Mouse (Mus musculus) brain, embryonic 14.5 days (tissue): ENCODE results near the gene Tbc1d20. TPM values are rescaled to one million over a fixed set of nuclear protein-coding genes. Genes with fewer than 3 reads are reported as not detected.

ENCODE experiments used
- DNase-seq: peaks from one replicate; pipeline ENCODE4 v3.0.0-alpha.2; 2011; ENCODE audit warnings: low read depth
- CTCF ChIP-seq: fragments of 200-500 bp; IDR thresholded peaks from 2 replicates; pipeline ENCODE4 v1.5.1; 2012; ENCODE audit warnings: inconsistent platforms, mild to moderate bottlenecking, moderate library complexity, borderline replicate concordance; ENCODE audit not compliant: insufficient read depth, insufficient read length; ENCODE audit errors: extremely low read depth
- POLR2A ChIP-seq: fragments of 200-500 bp; IDR thresholded peaks from 2 replicates; pipeline ENCODE4 v1.6.1; 2012; ENCODE audit warnings: mild to moderate bottlenecking, inconsistent platforms, borderline replicate concordance; ENCODE audit not compliant: poor library complexity, insufficient read depth, insufficient read length, severe bottlenecking; ENCODE audit errors: extremely low read depth
- polyA plus RNA-seq: library from polyadenylated mRNA; depleted of rRNA; stranded (reverse); fragments of >200 nt; gene quantifications from 2 replicates; pipeline ENCODE4 v1.2.3, GENCODE M21; 2012

Tbc1d20 gene
- polyA plus RNA-seq, 1 experiment, result 41.5 TPM

DNA sequence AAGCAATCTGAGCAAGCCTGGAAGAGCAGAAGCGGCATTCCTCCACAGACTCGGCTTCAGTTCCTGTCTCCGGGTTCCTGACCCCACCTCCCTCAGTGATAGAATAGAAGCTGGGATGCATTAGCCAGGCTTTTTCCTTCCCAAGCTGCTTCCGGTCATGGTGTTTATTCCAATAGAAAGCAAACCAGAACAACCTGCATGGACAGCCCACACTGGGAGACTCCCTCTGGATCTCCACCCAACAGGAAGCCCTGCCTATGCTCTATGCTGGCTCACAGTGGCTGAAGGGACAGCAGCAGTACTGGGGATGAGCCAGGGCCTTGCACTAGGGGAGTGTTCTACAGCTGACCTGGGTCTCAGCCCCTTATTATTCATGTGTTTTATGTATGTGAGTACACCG is 34.4 kb downstream of the Tbc1d20 start:
- TF ChIP-seq POLR2A (no peak), CTCF (no peak)
- no peak for DNase-seq

DNA sequence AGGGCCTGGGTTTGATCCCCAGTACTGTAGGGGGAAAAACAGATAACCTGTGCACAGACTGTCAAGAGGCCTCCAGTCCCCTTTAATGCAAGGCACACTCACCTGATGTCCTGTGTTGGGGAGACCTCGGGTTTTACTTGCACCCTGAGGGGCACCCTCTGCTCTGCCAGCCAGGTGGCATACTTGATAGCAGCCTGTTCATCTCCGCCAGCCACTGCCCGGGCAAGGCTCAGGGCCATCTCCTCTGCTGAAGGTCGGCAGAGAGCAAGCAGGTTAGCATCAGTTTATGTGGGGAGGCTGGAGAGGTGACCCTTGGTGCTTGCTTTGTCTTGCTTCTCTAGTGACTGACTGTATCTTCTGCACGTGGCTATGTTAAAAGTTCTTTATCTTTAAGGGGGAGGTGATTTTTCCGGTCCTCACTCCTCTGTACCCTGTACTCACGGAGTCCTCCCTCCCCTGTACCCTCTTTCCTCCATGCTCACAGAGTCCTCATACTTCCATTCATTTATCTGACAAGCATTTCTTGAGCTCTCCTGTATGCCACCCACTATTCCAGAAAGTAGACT is 37.3 kb downstream of the Tbc1d20 start:
- DNase-seq, result no peak
- no peak for TF ChIP-seq CTCF
- TF ChIP-seq POLR2A, result no peak

DNA sequence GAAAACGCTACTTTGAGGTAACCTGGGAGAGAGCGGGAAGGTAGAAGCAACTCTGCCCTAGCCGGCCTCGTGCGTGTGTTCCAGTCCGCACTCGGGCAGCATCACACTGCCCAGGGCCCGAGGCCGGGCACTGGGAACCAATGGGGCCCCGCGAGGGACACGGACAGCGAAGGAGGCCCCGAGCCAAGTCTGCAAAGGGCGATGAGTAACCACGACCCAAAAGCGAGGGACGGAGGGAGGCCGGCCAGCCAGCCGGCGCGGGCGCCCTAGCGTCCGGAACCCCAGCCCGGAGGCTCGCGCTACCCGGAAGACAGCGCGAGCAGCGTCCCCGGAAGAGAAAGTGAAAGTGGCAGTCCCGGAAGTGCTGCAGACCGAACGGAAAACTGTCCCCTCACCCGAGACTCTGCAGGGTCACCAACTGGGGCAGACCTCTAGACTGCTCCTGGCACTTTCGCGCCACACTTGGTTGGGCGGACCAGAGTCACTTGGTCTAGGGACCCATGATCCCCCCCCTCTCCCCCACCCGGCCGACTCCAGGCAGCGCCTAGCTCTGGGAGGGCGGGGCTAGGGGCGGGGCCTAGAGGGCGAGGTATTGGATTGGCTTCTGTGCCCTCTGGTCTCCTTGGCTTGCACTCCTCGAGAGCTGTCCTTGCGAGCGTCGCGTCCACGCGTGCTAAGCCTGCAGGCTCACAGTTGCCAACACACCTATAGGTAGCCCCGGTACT is 38.6 kb downstream of the Tbc1d20 start, which contains the start of gene Rbck1:
Gene Rbck1, minus strand, starts transcription at position 553 of the 725 bp plus-strand sequence.
- DNase-seq, result peak; percentile 93

GRCm38 (mm10) chr2:152333345-152334006 is 39.8 kb downstream of the Tbc1d20 start:
- DNase-seq, result no peak
- TF ChIP-seq POLR2A (no peak), CTCF (no peak)

More for the DNA sequence above, 38.6 kb downstream of the Tbc1d20 start, which contains the start of gene Rbck1:
- TF ChIP-seq CTCF (no peak), POLR2A (peak; percentile 75; the same call in 1 of the 2 replicates)

- TF ChIP-seq CTCF (no peak), POLR2A (no peak)
- no peak for DNase-seq
These were observed 41.7 kb downstream of the Tbc1d20 start for GRCm38 (mm10) chr2:152335289-152335820.

GRCm38 (mm10) chr2:152336856-152337255 is 43.2 kb downstream of the Tbc1d20 start:
- DNase-seq, result no peak
- TF ChIP-seq POLR2A (no peak), CTCF (no peak)

- TF ChIP-seq POLR2A (no peak), CTCF (no peak)
- no peak for DNase-seq
These were observed 44.1 kb downstream of the Tbc1d20 start for GRCm38 (mm10) chr2:152337591-152338212.

- no peak for DNase-seq
- TF ChIP-seq POLR2A (no peak), CTCF (no peak)
These were observed 44.7 kb downstream of the Tbc1d20 start for GRCm38 (mm10) chr2:152338319-152338718.

DNA sequence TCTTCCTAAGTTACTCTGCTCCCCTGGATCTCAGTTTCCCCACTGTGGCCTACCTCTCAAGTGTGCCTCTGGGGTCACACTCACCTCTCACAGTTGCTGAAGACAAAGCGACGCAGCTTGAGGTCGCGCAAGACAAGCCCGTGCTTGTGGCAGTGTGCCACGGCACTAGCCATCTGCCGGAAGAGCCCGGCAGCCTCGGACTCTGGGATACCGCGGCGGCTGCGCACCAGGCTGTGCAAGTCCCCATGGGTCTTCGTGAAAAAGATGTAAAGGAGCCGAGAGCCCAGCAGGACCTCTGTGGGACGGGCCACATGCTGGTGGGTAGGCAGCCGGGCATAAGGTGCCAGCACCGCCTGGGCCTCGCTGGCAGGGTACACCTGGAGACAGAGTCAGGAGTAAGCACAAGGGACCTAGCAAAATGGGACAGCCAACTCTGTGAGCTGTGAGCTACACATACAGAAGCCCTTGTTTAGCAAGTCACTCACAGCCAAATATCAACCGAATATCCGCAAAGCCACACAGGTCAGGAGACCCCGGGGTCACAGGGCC is 46.1 kb downstream of the Tbc1d20 start:
- no peak for DNase-seq
- TF ChIP-seq CTCF, result no peak
- no peak for TF ChIP-seq POLR2A

- peak; percentile 88 for DNase-seq
- TF ChIP-seq POLR2A, result no peak
- peak; percentile 78 for TF ChIP-seq CTCF
These were observed 49.9 kb downstream of the Tbc1d20 start, which contains the start of gene Trib3 for GRCm38 (mm10) chr2:152343329-152344213. Gene Trib3 (minus strand): TSS chr2:152344032.
